Comparison of ENCODE assay signal across 11 mouse cellular contexts in the genomic region with DNA sequence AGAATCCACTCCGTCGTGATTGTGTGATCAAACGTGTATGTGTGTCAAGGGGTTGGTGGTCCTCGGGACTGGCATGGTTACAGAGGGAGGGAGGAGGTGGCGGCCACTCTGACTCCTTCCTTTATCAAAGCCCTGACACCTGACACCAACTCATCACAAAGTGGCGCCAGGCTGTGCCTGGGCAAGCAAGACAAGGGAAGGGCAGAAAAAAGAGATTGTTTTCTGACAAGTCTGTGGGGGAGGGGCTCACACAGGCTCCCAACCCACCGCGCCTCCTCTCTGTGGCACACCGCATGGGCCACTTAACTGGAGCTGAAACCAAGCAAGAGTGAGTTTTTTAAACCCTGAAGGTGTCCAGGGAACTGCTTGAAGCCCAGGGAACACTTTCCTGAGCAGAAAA.
DNase-seq lines count a peak whose midpoint lies in the region; ATAC-seq lines count a peak whose summit lies in the region.
"Had no signal": no experiment of that assay in that cellular context is flagged by ENCODE, and none has a peak within 500 bp of the region (broad histone marks: within the 10 kb centered on the region; RNA-seq: fewer than 3 reads in every experiment).

No protein-coding gene starts in this region.

- H3K27ac ChIP-seq in forebrain, embryonic 10.5 days: peak overlapping the region; percentile 81
- H3K27ac ChIP-seq in forebrain, embryonic 13.5 days: no peak overlapping the region
- no peak overlapping the region for H3K27ac ChIP-seq in intestine, embryonic 15.5 days

- H3K9me3 ChIP-seq in forebrain, embryonic 10.5 days: no peaks in the 10 kb centered on the region
- no peaks in the 10 kb centered on the region for H3K9me3 ChIP-seq in forebrain, embryonic 13.5 days (replicated peaks)
- H3K9me3 ChIP-seq in intestine, embryonic 15.5 days: no peaks in the 10 kb centered on the region

- no peak overlapping the region for H3K9ac ChIP-seq in forebrain, embryonic 13.5 days
- no peak overlapping the region for H3K9ac ChIP-seq in intestine, embryonic 15.5 days

- WGBS in forebrain, embryonic 10.5 days: 13% methylated on average over 9 of the region's 9 CpGs
- 9% methylated on average over 9 of the region's 9 CpGs for WGBS in forebrain, embryonic 13.5 days
- WGBS in intestine, embryonic 15.5 days: 39% methylated on average over 9 of the region's 9 CpGs

- H3K4me1 ChIP-seq in forebrain, embryonic 10.5 days: peaks cover 55% of the 10 kb centered on the region
- H3K4me1 ChIP-seq in forebrain, embryonic 13.5 days: peaks cover 19% of the 10 kb centered on the region
- peaks cover 8% of the 10 kb centered on the region for H3K4me1 ChIP-seq in intestine, embryonic 15.5 days (replicated peaks)

- H3K27me3 ChIP-seq in forebrain, embryonic 10.5 days (ENCODE audit: poor library complexity, severe bottlenecking): peaks cover 24% of the 10 kb centered on the region
- 0 out of 2 replicates have a peak, but pooled peaks cover 4% of the 10 kb centered on the region for H3K27me3 ChIP-seq in forebrain, embryonic 13.5 days
- no peaks in the 10 kb centered on the region for H3K27me3 ChIP-seq in intestine, embryonic 15.5 days (replicated peaks)

- H3K36me3 ChIP-seq in forebrain, embryonic 10.5 days (replicated peaks): no peaks in the 10 kb centered on the region
- no peaks in the 10 kb centered on the region for H3K36me3 ChIP-seq in forebrain, embryonic 13.5 days (ENCODE audit: poor library complexity, severe bottlenecking)
- no peaks in the 10 kb centered on the region for H3K36me3 ChIP-seq in intestine, embryonic 15.5 days

- H3K4me3 ChIP-seq in forebrain, embryonic 10.5 days: no peak overlapping the region
- H3K4me3 ChIP-seq in forebrain, embryonic 13.5 days: no peak overlapping the region
- no peak overlapping the region for H3K4me3 ChIP-seq in intestine, embryonic 15.5 days (replicated peaks)

- H3K4me2 ChIP-seq in forebrain, embryonic 13.5 days: no peak overlapping the region
- H3K4me2 ChIP-seq in intestine, embryonic 15.5 days (replicated peaks): no peak overlapping the region

- ATAC-seq in forebrain, embryonic 13.5 days: no peak
- ATAC-seq in common myeloid progenitor, adult 5-6 weeks (replicated peaks; ENCODE audit: low read depth, poor library complexity, severe bottlenecking): peak; percentile 24
- no peak for ATAC-seq in intestine, embryonic 15.5 days

- DNase-seq in forebrain, embryonic 10.5 days (ENCODE audit: extremely low spot score, low spot score): no peak
- DNase-seq in kidney, postnatal 4 days: peak; percentile 55 to 65
- no peak for DNase-seq in kidney, adult 9 months
- DNase-seq in liver: peak; percentile 79
- DNase-seq in cerebellum, adult 9-10 months: no peak
- DNase-seq: cerebellum, adult 2 months; gastrocnemius, postnatal 10 days; lung, postnatal 10 days had no signal

Comparison
In these comparisons a context has a peak if more than half of its experiments do, and no peak if none do; other contexts are left out.
1. DNase-seq: peak in kidney, postnatal 4 days (2 of 2) and liver (single experiment); none in forebrain, embryonic 10.5 days (single experiment), kidney, adult 9 months (single experiment) and cerebellum, adult 9-10 months (single experiment).